Mouse (Mus musculus) CH12.LX (cell line): ENCODE results near the gene Cbx4. TPM values are rescaled to one million over a fixed set of nuclear protein-coding genes. Genes with fewer than 3 reads are reported as not detected.
A peak's percentile ranks its signal among the peaks of the same experiment; 100 is the strongest.

Source experiments
- DNase-seq: peaks from one replicate; pipeline ENCODE4 v3.0.0-alpha.2; 2013; ENCODE audit errors: extremely low read depth
- H3K27ac ChIP-seq: 2 replicates; pipeline ENCODE4 v1.5.1; 2012; ENCODE audit warnings: low read depth, mild to moderate bottlenecking, control low read depth, moderate library complexity; ENCODE audit not compliant: insufficient read depth
- H3K27me3 ChIP-seq: replicated peaks from 2 replicates; pipeline ENCODE3; 2012; ENCODE audit warnings: inconsistent platforms
- H3K36me3 ChIP-seq, 2 experiments: replicated peaks in 1 of 2; 2 replicates each; pipeline versions ENCODE3 to v1.6.1; 2012; ENCODE audit warnings: inconsistent platforms in 1 of 2, low read length in 1 of 2, mild to moderate bottlenecking in 1 of 2, mixed read lengths in 1 of 2, moderate library complexity in 1 of 2; ENCODE audit not compliant: control insufficient read depth in 1 of 2, insufficient read depth in 1 of 2
- H3K4me1 ChIP-seq, 2 experiments: 2 replicates each; pipeline ENCODE4 v1.6.1; 2012; ENCODE audit warnings: inconsistent platforms in 1 of 2, moderate library complexity in 1 of 2; ENCODE audit not compliant: insufficient read depth in 2 of 2, control insufficient read depth in 1 of 2
- H3K4me2 ChIP-seq: 2 replicates; pipeline ENCODE4 v1.6.1; 2012; ENCODE audit warnings: low read depth, mild to moderate bottlenecking, control low read depth; ENCODE audit not compliant: poor library complexity, insufficient read depth, severe bottlenecking
- H3K4me3 ChIP-seq, 3 experiments: fragments of 150-350 bp in 1 of 3; sonication (generic) in 1 of 3; replicated peaks in 1 of 3; 2 replicates each; pipeline versions ENCODE3 to v1.5.1; 2011 to 2012; ENCODE audit warnings: low read depth in 2 of 3, low read length in 2 of 3, mild to moderate bottlenecking in 2 of 3, moderate library complexity in 2 of 3, control low read depth in 1 of 3, improper control_type of control experiment in 1 of 3, inconsistent platforms in 1 of 3, mixed read lengths in 1 of 3; ENCODE audit not compliant: poor library complexity in 1 of 3
- H3K79me2 ChIP-seq: replicated peaks from 2 replicates; pipeline ENCODE4 v1.6.1; 2012; ENCODE audit warnings: mild to moderate bottlenecking, moderate library complexity; ENCODE audit not compliant: control insufficient read depth, poor library complexity, insufficient read depth, severe bottlenecking; ENCODE audit errors: extremely low read depth
- H3K9ac ChIP-seq: 2 replicates; pipeline ENCODE4 v1.6.1; 2012; ENCODE audit warnings: low read depth, mild to moderate bottlenecking, control low read depth, moderate library complexity; ENCODE audit not compliant: insufficient read depth
- H3K9me3 ChIP-seq: replicated peaks from 2 replicates; pipeline ENCODE3; 2012; ENCODE audit warnings: low read length, inconsistent platforms, mixed read lengths
- BHLHE40 ChIP-seq: IDR thresholded peaks from 2 replicates; pipeline ENCODE4 v1.6.1; 2011; ENCODE audit warnings: mild to moderate bottlenecking, low read depth, low read length, improper control_type of control experiment
- CTCF ChIP-seq, 2 experiments: IDR thresholded peaks in 1 of 2; conservative IDR thresholded peaks in 1 of 2; 2 replicates each; pipeline ENCODE4 v1.5.1; 2011 to 2012; ENCODE audit warnings: low read depth in 2 of 2, low read length in 2 of 2, improper control_type of control experiment in 1 of 2, inconsistent platforms in 1 of 2, mild to moderate bottlenecking in 1 of 2, moderate library complexity in 1 of 2
- E2F4 ChIP-seq: IDR thresholded peaks from 2 replicates; pipeline ENCODE4 v1.6.1; 2011; ENCODE audit warnings: low read depth, low read length, improper control_type of control experiment; ENCODE audit not compliant: insufficient replicate concordance
- ETS1 ChIP-seq: conservative IDR thresholded peaks from 2 replicates; pipeline ENCODE4 v1.6.1; 2012; ENCODE audit warnings: low read depth, mild to moderate bottlenecking, inconsistent platforms, low read length, improper control_type of control experiment, moderate library complexity
- HCFC1 ChIP-seq: IDR thresholded peaks from 2 replicates; pipeline ENCODE4 v1.6.1; 2012; ENCODE audit warnings: low read depth, mild to moderate bottlenecking, inconsistent platforms, low read length, improper control_type of control experiment
- IRF4 ChIP-seq: IDR thresholded peaks from 2 replicates; pipeline ENCODE4 v1.6.1; 2014; ENCODE audit warnings: low read depth, mild to moderate bottlenecking, inconsistent platforms, low read length, improper control_type of control experiment
- JUN ChIP-seq: IDR thresholded peaks from 2 replicates; pipeline ENCODE4 v1.6.1; 2011; ENCODE audit warnings: low read depth, mild to moderate bottlenecking, low read length, improper control_type of control experiment, moderate library complexity; ENCODE audit not compliant: insufficient read depth
- KAT2A ChIP-seq: IDR thresholded peaks from 2 replicates; pipeline ENCODE4 v1.6.1; 2012; ENCODE audit warnings: low read length, improper control_type of control experiment, inconsistent platforms; ENCODE audit not compliant: insufficient replicate concordance
- MAFK ChIP-seq: IDR thresholded peaks from 2 replicates; pipeline ENCODE4 v1.6.1; 2011; ENCODE audit warnings: low read length, improper control_type of control experiment; ENCODE audit not compliant: insufficient replicate concordance
- MEF2A ChIP-seq: IDR thresholded peaks from 2 replicates; pipeline ENCODE4 v1.6.1; 2014; ENCODE audit warnings: low read depth, mild to moderate bottlenecking, inconsistent platforms, low read length, improper control_type of control experiment, borderline replicate concordance
- MYC ChIP-seq: IDR thresholded peaks from 2 replicates; pipeline ENCODE4 v1.6.1; 2011; ENCODE audit warnings: low read depth, mild to moderate bottlenecking, improper control_type of control experiment, low read length
- PAX5 ChIP-seq: IDR thresholded peaks from 2 replicates; pipeline ENCODE4 v1.6.1; 2012; ENCODE audit warnings: low read length, inconsistent platforms, mixed read lengths
- RCOR1 ChIP-seq: conservative IDR thresholded peaks from 2 replicates; pipeline ENCODE4 v1.6.1; 2012; ENCODE audit warnings: low read depth, mild to moderate bottlenecking, inconsistent platforms, low read length, improper control_type of control experiment
- SIN3A ChIP-seq: IDR thresholded peaks from 2 replicates; pipeline ENCODE4 v1.6.1; 2012; ENCODE audit warnings: low read length, improper control_type of control experiment, inconsistent platforms
- TCF12 ChIP-seq: IDR thresholded peaks from 2 replicates; pipeline ENCODE4 v1.6.1; 2014; ENCODE audit warnings: low read depth, mild to moderate bottlenecking, inconsistent platforms, low read length, improper control_type of control experiment
- USF2 ChIP-seq: conservative IDR thresholded peaks from 2 replicates; pipeline ENCODE4 v1.6.1; 2011; ENCODE audit warnings: low read depth, low read length, improper control_type of control experiment
- ZC3H11A ChIP-seq: IDR thresholded peaks from 2 replicates; pipeline ENCODE4 v1.6.1; 2012; ENCODE audit warnings: low read depth, mild to moderate bottlenecking, inconsistent platforms, low read length, improper control_type of control experiment
- dilution Hi-C: fragments of 300-500 bp; cut with MboI; formaldehyde crosslinking; loops from 2 replicates; pipeline ENCODE4 v1.14.3; 2020; ENCODE audit warnings: low sequenced_read_pairs; ENCODE audit not compliant: extremely low pct_unique_long_range_greater_than_20kb, extremely low pct_ligation_motif_present
- in situ Hi-C: fragments of 300-500 bp; cut with MboI; formaldehyde crosslinking; loops from 3 replicates; pipeline ENCODE4 v1.14.3; 2019; ENCODE audit warnings: low sequenced_read_pairs, low pct_ligation_motif_present, low pct_unique_long_range_greater_than_20kb, mixed read lengths
- polyA plus RNA-seq: library from polyadenylated mRNA; unstranded; fragments of >175 nt; gene quantifications from 2 replicates; pipeline ENCODE4 v1.2.1, GENCODE M21; 2012; ENCODE audit warnings: low read depth; ENCODE audit not compliant: insufficient read length
- total RNA-seq, 2 experiments: library from RNA; depleted of rRNA; stranded (reverse); fragments of 300-350 nt in 1 of 2; fragments of >200 nt in 1 of 2; gene quantifications; 2 replicates each; pipeline ENCODE4 v1.2.3; 2012 to 2014

Gene Cbx4
- total and polyA plus RNA-seq, 3 experiments: 15.0 to 40.4 (median 26.0) TPM

GRCm38 (mm10) chr11:119059256-119059655 is 26.8 kb downstream of the Cbx4 start:
- H3K27ac ChIP-seq: no peak overlapping the region
- no peak overlapping the region for H3K4me2 ChIP-seq
- dilution Hi-C loops (no loop called here), in situ Hi-C loops (no loop called here)
- no peak overlapping the region for H3K4me3 ChIP-seq
- H3K27me3 ChIP-seq: peaks cover 97% of the 10 kb centered on the region
- H3K36me3 ChIP-seq: no peaks in the 10 kb centered on the region
- H3K9ac ChIP-seq: no peak overlapping the region
- H3K4me1 ChIP-seq: peaks cover 15 to 31% of the 10 kb centered on the region in 2 experiments
- no peaks in the 10 kb centered on the region for H3K79me2 ChIP-seq
- TF ChIP-seq HCFC1: no peak
- no peak for TF ChIP-seq TCF12
- no peak for TF ChIP-seq E2F4
- no peak for TF ChIP-seq USF2
- TF ChIP-seq MAFK: no peak
- no peak for TF ChIP-seq ZC3H11A
- no peak for TF ChIP-seq RCOR1
- TF ChIP-seq KAT2A: no peak
- TF ChIP-seq MEF2A: no peak
- no peak for TF ChIP-seq MYC
- no peak for TF ChIP-seq SIN3A
- no peak for TF ChIP-seq JUN
- no peak for TF ChIP-seq ETS1
- TF ChIP-seq BHLHE40: no peak
- peaks cover 41% of the 10 kb centered on the region for H3K9me3 ChIP-seq
- DNase-seq: no peak

- Histone ChIP-seq H3K27ac (no peak overlapping the region), H3K9ac (no peak overlapping the region), H3K9me3 (peaks cover 47% of the 10 kb centered on the region), H3K79me2 (no peaks in the 10 kb centered on the region), H3K36me3 (no peaks in the 10 kb centered on the region), H3K4me3 (no peak overlapping the region), H3K27me3 (peaks cover 96% of the 10 kb centered on the region), H3K4me1 (peaks cover 18 to 40% of the 10 kb centered on the region in 2 experiments), H3K4me2 (no peak overlapping the region)
- dilution Hi-C loops: no loop called here
- TF ChIP-seq CTCF (conservative IDR thresholded peaks at IDR 0.05 in 1 of 2, IDR thresholded peaks at IDR 0.05 in 1 of 2; ENCODE audit: low read depth in 2 of 2, low read length in 2 of 2): 0 out of 4 replicates have a peak, but pooled peaks of 1 of the 2 experiments have one; percentile 5
- TF ChIP-seq PAX5: no peak
- no peak for TF ChIP-seq IRF4
- peak; percentile 13; the same call in 1 of the 2 replicates for TF ChIP-seq BHLHE40
- no peak for DNase-seq
- in situ Hi-C loops: no loop called here
Measured at GRCm38 (mm10) chr11:119058041-119058995, 27.7 kb downstream of the Cbx4 start.
